Mouse (Mus musculus) thymus, postnatal 10 days (tissue): ENCODE results near the gene Dnaaf5.

ENCODE experiments used
- DNase-seq, 2 experiments: peaks; one replicate each; pipeline ENCODE4 v3.0.0; 2021; ENCODE audit warnings: low spot score in 2 of 2

Dnaaf5 gene

GRCm38 (mm10) chr5:139149681-139150602, at the start of gene Dnaaf5, which contains the start of gene Prkar1b:
Gene Dnaaf5 (plus strand): TSS chr5:139150223.
Gene Prkar1b (minus strand): TSS chr5:139150001.
- DNase-seq = peak; percentile 97 to 98

- DNase-seq = no peak
Observed at GRCm38 (mm10) chr5:139101783-139102182, 48.2 kb upstream of the Dnaaf5 start.

GRCm38 (mm10) chr5:139107815-139108214, 42.2 kb upstream of the Dnaaf5 start:
- no peak for DNase-seq

GRCm38 (mm10) chr5:139110140-139110855, 39.7 kb upstream of the Dnaaf5 start:
- no peak for DNase-seq

GRCm38 (mm10) chr5:139111991-139112390, 38.0 kb upstream of the Dnaaf5 start:
- no peak for DNase-seq

GRCm38 (mm10) chr5:139112418-139112817, 37.6 kb upstream of the Dnaaf5 start:
- no peak for DNase-seq

- DNase-seq = no peak
Observed at GRCm38 (mm10) chr5:139114876-139115275, 35.1 kb upstream of the Dnaaf5 start.

GRCm38 (mm10) chr5:139115507-139115906, 34.5 kb upstream of the Dnaaf5 start:
- DNase-seq = no peak

GRCm38 (mm10) chr5:139118139-139118960, 31.7 kb upstream of the Dnaaf5 start:
- no peak for DNase-seq

GRCm38 (mm10) chr5:139118961-139119276, 31.1 kb upstream of the Dnaaf5 start:
- DNase-seq = no peak

- no peak for DNase-seq
Observed at GRCm38 (mm10) chr5:139125717-139126116, 24.3 kb upstream of the Dnaaf5 start.

- DNase-seq = no peak
Observed at GRCm38 (mm10) chr5:139128476-139129065, 21.5 kb upstream of the Dnaaf5 start.

GRCm38 (mm10) chr5:139129078-139129477, 20.9 kb upstream of the Dnaaf5 start:
- DNase-seq = no peak

- no peak for DNase-seq
Observed at GRCm38 (mm10) chr5:139129572-139130151, 20.4 kb upstream of the Dnaaf5 start.

GRCm38 (mm10) chr5:139130351-139130750, 19.7 kb upstream of the Dnaaf5 start:
- no peak for DNase-seq

GRCm38 (mm10) chr5:139134501-139134900, 15.5 kb upstream of the Dnaaf5 start:
- no peak for DNase-seq

- no peak for DNase-seq
Observed at GRCm38 (mm10) chr5:139136341-139136740, 13.7 kb upstream of the Dnaaf5 start.

GRCm38 (mm10) chr5:139137176-139137575, 12.8 kb upstream of the Dnaaf5 start:
- no peak for DNase-seq

GRCm38 (mm10) chr5:139138261-139138925, 11.6 kb upstream of the Dnaaf5 start:
- DNase-seq = no peak

- no peak for DNase-seq
Observed at GRCm38 (mm10) chr5:139138926-139139472, 11.0 kb upstream of the Dnaaf5 start.
